Mouse (Mus musculus): Measurements from ENCODE around the gene Atg101.
A peak's percentile ranks its signal among the peaks of the same experiment; 100 is the strongest.
"Not testable (repeated sequence)": the region's sequence is repeated elsewhere in the genome, so short reads cannot be mapped to it uniquely, and the experiment has no call there.

Atg101 gene

GRCm38 (mm10) chr15:101316913-101317813 is 33.1 kb downstream of the Atg101 start:
- DNase-seq, result no peak

DNA sequence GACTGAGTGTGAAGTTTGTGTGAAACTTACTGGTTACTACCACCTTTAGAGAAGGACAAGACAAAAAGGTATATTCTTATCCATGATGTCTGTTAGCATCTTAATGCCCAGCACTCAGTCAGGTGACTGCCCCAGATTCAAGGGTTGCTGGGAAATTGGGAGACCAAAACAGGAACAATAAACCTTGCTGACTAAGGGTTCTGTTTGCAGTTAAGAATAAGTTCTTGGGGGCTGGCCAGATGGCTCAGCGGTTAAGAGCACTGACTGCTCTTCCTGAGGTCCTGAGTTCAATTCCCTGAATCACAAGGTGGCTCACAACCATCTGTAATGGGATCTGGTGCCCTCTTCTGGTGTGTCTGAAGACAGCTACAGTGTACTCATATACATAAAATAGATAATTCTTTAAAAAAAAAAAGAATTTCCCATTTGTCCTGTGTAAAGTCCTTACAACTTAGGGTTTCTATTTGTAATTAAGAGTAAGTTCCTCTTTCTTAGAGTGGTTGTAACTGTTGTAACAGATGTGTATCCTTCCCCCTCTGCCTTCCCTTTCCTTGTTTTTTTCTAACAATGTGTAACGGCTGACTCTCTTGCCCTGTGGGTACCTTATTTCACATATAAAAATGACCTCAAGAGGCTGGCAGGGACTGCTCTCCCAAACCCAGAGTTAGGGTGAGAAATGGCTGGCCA is 33.9 kb downstream of the Atg101 start:
- DNase-seq, result no peak

GRCm38 (mm10) chr15:101318889-101319765 is 35.1 kb downstream of the Atg101 start:
- DNase-seq, result no peak

GRCm38 (mm10) chr15:101320010-101320617 is 36.0 kb downstream of the Atg101 start:
- DNase-seq, result no peak

DNA sequence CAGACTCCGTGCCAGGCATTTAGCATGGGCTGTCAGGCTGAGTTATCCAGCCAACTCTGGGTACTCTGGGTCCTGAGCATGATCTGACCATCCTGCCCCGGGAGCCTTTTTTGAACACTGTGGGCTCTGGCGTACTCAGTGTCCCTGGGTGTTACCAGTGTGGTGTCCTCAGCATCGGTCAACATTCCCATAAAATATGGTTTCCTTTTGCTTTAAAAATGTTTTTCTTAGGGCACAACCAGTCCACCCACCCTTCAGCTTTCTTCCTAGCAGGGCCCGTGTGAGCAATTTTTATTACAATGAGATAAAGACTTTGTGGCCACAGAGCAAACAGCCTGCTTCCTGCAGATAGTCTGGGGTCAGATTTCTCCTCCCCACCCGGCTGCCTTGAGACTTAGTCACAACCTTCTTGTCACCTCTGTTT is 36.6 kb downstream of the Atg101 start:
- no peak for DNase-seq

- no peak for DNase-seq
Observed at GRCm38 (mm10) chr15:101321126-101321525, 37.1 kb downstream of the Atg101 start.

- no peak for DNase-seq
Observed at GRCm38 (mm10) chr15:101322106-101322505, 38.0 kb downstream of the Atg101 start.

DNA sequence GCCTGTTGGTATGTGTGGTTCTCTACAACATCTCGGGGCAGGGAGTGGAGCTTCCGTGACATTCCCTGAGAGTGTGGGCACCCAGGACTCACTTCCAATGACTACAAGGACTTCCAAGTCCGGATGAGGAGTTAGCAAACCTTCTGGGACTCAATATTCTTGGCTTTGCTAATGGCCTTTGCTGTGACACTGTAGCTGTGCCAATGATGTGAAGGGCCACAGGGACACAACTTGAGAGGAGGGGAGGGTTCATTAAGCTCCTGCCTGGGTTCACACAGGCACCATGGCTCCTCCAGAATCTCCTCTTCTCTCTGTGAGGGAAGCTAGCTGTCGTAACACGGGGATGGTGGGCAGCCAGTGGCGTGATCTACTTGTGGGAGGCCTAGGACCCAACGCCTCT is 38.6 kb downstream of the Atg101 start:
- DNase-seq, result no peak

DNA sequence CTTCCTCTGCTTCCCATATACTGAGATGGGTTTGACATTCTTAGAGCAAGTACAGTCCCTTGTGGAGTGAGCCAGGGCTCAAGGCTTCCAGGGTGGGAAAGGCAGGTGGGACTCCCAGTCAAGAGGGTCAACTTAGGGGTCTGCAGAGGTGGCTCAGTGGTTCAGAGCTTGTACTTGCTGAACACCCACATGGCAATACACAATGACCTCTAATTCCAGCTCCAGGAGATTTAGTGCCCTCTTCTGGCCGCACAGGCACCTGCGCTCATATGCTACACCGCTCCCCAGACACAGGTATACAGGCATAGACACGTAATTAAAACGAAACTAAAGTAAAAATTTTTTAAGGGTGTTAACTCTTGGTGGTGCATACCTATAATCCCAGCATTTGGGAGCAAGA is 39.4 kb downstream of the Atg101 start:
- no peak for DNase-seq

DNA sequence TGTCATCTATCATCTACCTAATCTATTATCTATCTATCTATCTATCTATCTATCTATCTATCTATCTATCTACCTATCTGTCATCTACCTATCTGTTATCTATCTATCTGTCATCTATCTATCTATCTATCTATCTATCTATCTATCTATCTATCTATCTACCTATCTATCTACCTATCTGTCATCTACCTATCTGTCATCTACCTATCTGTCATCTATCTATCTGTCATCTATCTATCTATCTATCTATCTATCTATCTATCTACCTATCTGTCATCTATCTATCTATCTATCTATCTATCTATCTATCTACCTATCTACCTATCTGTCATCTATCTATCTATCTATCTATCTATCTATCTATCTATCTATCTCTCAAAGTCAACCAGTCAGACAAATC is 40.3 kb downstream of the Atg101 start:
- DNase-seq, result not testable (repeated sequence)

- no peak for DNase-seq
Observed at GRCm38 (mm10) chr15:101325991-101326534, 42.0 kb downstream of the Atg101 start.

GRCm38 (mm10) chr15:101327282-101327681 is 43.2 kb downstream of the Atg101 start:
- peak; percentile 55 for DNase-seq

DNA sequence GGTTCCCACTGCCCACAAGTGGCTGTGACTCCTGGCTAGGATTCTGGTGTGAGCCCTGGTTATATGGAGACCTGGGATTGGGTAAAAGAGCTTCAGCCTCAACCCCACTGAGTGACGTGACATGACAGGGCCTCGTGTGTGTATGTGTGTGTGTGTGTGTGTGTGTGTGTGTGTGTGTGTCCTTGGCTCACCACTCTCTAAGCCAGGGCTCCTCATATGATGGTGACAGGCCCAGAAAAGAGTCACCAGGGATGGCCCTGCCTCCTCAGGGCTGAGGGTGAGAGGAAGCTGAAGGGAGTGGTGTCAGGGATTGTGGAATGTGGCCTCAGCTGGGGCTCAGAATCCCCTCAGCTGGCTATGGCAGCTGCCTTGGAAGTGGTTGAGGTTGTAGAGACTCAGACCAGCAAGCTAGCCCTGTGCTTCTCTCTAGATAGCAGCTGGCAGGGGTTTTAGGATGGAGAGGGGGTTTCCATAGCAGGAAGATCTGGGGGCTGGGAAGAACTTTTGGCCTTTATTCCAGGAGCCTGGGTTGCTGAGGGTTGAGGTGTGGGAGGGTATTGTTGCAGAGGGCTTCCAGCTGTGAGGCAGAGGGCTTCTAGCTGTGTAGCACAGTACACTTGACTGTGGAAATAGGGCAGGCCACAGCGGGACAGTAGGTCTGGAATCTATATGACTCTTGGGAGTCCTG is 44.9 kb downstream of the Atg101 start:
- DNase-seq, result no peak

DNA sequence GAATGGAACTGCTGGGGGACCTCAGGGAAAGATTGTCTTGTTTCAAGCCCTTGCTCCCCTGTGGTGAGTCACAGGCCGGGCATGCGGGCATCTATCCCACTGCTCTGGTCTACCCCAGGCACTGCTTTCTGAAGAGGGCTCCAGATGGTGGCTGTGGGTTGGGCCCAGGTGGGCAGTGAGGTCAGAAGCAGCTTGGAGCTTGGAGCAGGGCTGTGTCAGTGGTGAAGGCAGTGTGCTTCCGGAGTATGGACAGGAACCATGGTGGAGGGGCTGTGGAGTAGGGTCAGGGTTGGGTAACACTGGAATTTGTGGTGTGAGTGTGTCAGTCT is 45.5 kb downstream of the Atg101 start:
- DNase-seq, result no peak

- DNase-seq, result no peak
Observed at GRCm38 (mm10) chr15:101331090-101331489, 47.0 kb downstream of the Atg101 start.

DNA sequence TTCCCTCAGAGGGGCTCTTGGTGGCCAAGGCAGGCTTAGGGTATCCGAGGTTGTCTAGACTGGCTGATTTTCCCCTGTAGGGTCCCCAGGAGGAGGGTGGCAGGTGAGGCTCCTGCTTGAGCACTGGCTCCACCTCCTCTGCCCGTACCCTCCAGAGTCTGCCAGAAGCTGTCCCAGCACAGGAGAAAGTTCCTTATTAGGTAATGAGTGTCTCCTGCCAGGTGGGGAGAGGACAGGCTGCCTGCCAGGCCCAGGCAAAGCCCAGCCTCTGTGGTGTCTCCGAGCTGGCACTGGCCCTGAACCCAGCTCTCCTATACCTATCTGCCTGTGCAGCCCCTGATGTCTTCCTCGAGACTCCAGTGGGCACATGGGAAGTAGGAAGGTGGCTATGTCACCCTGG is 48.3 kb downstream of the Atg101 start:
- DNase-seq, result no peak

- DNase-seq, result no peak
Observed at GRCm38 (mm10) chr15:101333165-101333564, 49.1 kb downstream of the Atg101 start.

DNA sequence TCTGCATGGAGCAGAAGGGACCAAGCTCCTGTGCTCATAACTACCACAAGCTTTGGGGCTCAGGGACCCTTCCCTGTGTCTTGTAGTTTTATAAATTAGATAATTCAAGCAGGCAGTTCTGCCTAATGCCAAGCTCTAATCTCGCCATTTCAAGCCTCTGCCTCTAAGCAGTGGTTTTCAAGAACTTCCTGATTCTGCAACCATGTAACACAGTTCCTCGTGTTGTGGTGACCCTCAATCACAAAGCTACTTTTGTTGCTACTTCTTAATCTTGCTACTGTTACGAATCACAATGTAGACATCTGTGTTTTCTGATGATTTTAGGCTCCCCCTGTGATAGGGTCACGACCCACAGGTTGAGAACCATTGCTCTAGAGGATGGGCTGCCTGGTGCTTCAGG is 49.6 kb downstream of the Atg101 start:
- no peak for DNase-seq

DNA sequence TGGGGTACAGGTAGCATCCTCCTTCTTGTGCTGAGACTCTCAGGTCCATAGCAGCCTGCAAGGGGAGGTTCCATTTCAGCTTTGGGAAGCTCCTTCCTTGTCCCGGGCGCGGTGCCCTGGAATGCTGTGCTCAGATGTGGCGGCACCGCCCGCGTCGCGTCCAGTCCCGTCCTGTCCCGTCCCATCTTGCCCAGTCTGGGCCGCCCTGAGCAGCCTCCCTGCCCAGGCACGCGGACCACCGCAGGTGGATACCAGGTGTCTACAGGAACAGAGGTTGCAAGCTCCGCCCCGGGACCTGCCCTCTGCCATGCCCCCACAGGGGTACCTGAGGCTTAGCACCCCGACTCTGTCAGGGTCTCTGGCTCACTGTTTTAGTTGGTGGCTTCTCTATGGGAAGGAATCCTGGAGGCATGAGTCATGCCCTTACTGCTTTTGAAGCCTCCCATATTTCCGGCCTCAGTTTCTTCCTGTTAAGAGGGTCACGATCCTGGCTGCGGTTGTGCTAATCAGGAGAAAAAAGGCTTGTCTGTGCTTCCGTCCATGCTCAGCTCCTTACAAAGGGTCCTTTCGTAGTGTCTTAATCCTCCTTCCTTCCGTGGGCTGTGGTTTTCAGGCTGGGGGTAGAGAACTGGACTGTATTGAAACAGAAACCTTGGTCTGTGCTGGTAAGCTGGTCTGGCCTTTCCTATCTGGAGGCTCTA is 52.6 kb downstream of the Atg101 start:
- no peak for DNase-seq

GRCm38 (mm10) chr15:101338359-101338758 is 54.3 kb downstream of the Atg101 start:
- no peak for DNase-seq

- DNase-seq, result peak; percentile 78
Observed at GRCm38 (mm10) chr15:101339537-101339936, 55.5 kb downstream of the Atg101 start.

Measured in cerebellum, adult 11 months (tissue).